Mouse (Mus musculus): ENCODE results near the gene Tspan33.
A peak's percentile ranks its signal among the peaks of the same experiment; 100 is the strongest.
"Not testable (repeated sequence)": the region's sequence is repeated elsewhere in the genome, so short reads cannot be mapped to it uniquely, and the experiment has no call there.

The Tspan33 gene

GRCm38 (mm10) chr6:29753336-29753735, 59.3 kb downstream of the Tspan33 start:
- no peak for DNase-seq (ENCODE audit: low spot score in 2 of 2)

DNA sequence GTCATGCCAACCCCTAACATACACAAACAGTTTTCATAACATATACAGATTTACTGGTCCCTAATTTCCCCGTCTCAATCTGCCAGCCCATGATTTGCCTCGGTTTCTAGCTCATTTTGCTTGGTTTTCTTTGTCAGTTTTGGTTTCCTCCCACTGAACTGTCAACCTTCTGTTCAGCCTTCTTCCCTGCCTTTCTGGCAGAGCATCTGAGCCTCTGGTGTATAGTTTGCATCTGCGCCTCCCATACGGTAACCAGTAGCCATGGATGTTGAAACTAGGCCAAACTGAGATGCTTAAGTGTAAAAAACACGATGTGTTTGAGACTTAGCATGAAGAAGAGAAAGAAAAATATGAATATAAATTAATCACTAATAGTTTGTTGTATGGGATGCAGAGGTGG, 62.0 kb downstream of the Tspan33 start:
- DNase-seq (ENCODE audit: low spot score in 2 of 2) = no peak

DNA sequence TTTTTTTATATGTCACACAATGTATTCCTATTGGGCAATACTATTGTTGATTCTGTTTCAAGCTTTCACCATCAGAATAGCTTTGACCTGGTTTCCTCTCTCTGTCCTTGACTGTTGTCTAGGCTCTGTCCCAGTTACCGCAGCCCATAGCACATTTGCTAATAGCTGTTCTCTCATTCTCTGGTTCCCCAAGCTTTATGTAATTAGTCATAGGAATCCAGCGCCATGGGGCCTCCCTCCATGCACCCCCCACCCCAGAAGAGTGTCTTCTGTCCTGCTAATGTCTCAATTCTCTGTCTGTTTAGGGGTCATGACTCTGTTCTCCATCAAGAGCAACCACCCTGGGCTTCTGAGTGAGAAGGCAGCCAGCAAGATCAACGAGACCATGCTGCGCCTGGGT, 62.5 kb downstream of the Tspan33 start:
- no peak for DNase-seq (ENCODE audit: low spot score in 2 of 2)

- peak; percentile 58 to 85 for DNase-seq (ENCODE audit: low spot score in 2 of 2)
Observed at GRCm38 (mm10) chr6:29758417-29758816, 64.4 kb downstream of the Tspan33 start.

DNA sequence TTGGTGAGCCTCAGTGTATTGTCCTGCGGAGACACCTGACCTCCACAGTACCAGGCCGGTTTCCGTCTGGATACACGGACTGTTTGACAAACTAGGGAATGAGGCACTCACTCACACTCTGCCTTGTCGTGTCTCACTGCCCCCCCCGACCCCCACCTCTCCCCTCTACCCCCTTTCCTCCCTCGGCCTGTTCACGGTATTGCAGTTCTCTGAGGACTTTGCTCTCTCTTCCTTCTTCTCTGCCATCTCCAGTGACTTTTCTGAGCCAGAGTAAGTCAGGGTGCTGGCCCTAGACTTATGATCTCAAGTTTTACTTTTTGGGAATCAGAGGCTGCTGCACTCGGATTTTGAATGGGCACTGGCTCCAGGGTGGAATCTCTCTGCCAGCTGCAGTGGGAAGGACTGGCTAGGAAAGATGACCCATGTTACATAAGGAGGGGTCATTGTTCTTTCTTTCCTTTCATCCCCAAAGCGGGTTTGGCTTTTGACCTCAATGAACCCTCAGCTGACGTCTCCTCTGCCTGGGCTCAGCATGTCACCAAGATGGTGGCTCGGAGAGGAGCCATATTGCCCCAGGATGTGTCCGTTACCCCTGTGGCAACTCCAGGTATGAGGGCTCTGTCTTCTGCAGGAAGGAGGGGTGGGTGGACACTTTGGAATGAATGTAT, 65.1 kb downstream of the Tspan33 start:
- no peak for DNase-seq (ENCODE audit: low spot score in 2 of 2)

DNA sequence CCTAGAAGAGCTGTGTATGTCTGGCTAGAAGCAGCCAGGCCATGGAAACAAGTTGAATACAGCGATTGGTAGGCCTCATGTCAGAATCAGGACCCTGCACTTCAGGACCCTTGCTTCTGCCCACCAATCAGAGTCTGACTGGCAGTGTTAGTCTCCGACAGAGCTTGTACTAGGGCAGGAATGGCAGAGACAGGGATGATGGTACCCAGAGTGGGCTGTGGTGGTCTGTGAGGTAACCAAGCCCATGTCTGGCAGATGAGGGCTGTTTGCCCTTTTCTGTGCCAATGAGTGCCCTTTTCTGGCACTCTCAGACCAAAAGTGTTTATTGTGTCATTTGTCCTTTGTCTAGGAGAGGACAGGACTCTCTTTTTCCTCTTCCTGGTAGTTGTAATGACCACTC, 66.4 kb downstream of the Tspan33 start:
- DNase-seq (ENCODE audit: low spot score in 2 of 2) = not testable (repeated sequence)

DNA sequence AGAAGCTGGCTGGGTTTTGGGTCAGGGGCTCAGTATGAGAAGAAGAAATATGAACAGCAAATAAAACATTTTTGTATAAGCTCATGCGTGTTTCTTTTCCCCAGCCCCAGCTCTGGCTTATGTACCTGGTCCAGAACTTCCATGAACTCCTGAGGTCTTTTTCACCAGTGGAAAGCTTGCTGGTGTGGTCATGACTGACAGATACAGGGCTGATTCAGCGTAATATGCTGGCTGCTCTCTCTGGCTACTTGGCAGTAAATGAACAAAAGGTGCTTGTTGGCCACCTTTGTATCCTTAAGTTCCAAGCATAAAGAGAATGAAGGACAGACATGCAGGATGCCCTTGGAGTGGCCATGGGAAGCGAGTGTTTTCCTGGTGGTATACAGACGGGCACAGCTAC, 67.3 kb downstream of the Tspan33 start:
- DNase-seq (ENCODE audit: low spot score in 2 of 2) = no peak

DNA sequence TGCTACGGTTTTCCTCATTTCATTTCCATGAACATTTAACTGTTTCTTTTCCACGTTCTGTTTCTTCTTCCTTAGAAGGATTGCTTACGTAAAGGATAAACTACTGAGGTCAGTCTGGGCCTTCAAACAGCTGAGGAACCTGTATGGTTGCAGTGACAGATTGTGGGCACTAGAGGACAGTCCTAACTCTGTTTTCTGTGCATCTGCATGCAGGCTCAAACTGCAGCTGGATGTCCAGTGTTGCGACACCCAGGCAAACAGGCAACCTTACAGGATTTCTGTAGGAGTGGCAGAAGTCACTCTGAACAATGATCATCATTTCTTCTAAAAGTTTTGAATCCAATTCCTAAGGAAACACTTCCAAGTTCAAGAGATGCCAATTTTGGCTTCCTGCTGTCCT, 68.5 kb downstream of the Tspan33 start:
- no peak for DNase-seq (ENCODE audit: low spot score in 2 of 2)

DNA sequence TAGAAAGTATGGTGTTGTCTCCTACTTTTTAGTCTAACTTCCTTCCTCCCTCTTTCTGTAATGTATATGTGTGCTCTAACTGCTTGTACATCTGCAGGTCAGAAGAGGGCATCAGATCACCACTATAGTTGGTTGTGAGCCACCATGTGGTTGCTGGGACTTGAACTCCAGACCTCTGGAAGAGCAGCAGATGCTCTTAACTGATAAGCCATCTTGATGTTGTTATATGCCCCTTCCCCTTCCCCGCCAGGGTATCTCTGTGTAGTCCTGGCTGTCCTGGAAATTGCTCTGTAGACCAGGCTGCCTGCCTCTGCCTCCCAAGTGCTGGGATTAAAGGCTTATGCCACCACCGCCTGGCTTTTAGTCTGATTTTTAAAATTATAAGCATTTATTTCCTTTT, 72.9 kb downstream of the Tspan33 start:
- DNase-seq (ENCODE audit: low spot score in 2 of 2) = no peak

Measured in spleen, postnatal 4 days (tissue).